Mouse (Mus musculus) frontal cortex, adult (tissue): Measurements from ENCODE around the gene Gm49321.

Source experiments
- ATAC-seq: cut with Nextera tagmentation; 2 replicates; pipeline ENCODE4 v1.9.2; 2017; ENCODE audit warnings: mild to moderate bottlenecking, moderate library complexity, mixed read lengths; ENCODE audit not compliant: low TSS enrichment

The Gm49321 gene

GRCm38 (mm10) chr12:73937353-73937752 is at the start of gene Gm49321:
TSS of gene Gm49321 (plus strand) at chr12:73937653.
- no peak for ATAC-seq

GRCm38 (mm10) chr12:73888003-73888783 is 49.3 kb upstream of the Gm49321 start:
- no peak for ATAC-seq

GRCm38 (mm10) chr12:73889571-73889970 is 47.9 kb upstream of the Gm49321 start:
- no peak for ATAC-seq

GRCm38 (mm10) chr12:73890086-73890485 is 47.4 kb upstream of the Gm49321 start:
- no peak for ATAC-seq

GRCm38 (mm10) chr12:73892616-73893015 is 44.8 kb upstream of the Gm49321 start:
- no peak for ATAC-seq

- no peak for ATAC-seq
Measured at GRCm38 (mm10) chr12:73894838-73895237, 42.6 kb upstream of the Gm49321 start.

GRCm38 (mm10) chr12:73895674-73896073 is 41.8 kb upstream of the Gm49321 start:
- ATAC-seq, result no peak

- ATAC-seq, result no peak
Measured at GRCm38 (mm10) chr12:73896471-73896870, 41.0 kb upstream of the Gm49321 start.

- ATAC-seq, result no peak
Measured at GRCm38 (mm10) chr12:73898281-73898680, 39.2 kb upstream of the Gm49321 start.

GRCm38 (mm10) chr12:73904133-73904934 is 33.1 kb upstream of the Gm49321 start:
- ATAC-seq, result no peak

GRCm38 (mm10) chr12:73905041-73905440 is 32.4 kb upstream of the Gm49321 start:
- no peak for ATAC-seq

- no peak for ATAC-seq
Measured at GRCm38 (mm10) chr12:73905555-73905954, 31.9 kb upstream of the Gm49321 start.

GRCm38 (mm10) chr12:73907079-73907672 is 30.3 kb upstream of the Gm49321 start:
- ATAC-seq, result peak; percentile 63

- peak; percentile 97 for ATAC-seq
Measured at GRCm38 (mm10) chr12:73907673-73908150, 29.7 kb upstream of the Gm49321 start.

- peak; percentile 48 for ATAC-seq
Measured at GRCm38 (mm10) chr12:73908274-73909012, 29.0 kb upstream of the Gm49321 start.

- ATAC-seq, result no peak
Measured at GRCm38 (mm10) chr12:73909013-73909575, 28.4 kb upstream of the Gm49321 start.

- no peak for ATAC-seq
Measured at GRCm38 (mm10) chr12:73918479-73918878, 19.0 kb upstream of the Gm49321 start.

- no peak for ATAC-seq
Measured at GRCm38 (mm10) chr12:73930266-73930665, 7.2 kb upstream of the Gm49321 start.

- ATAC-seq, result no peak
Measured at GRCm38 (mm10) chr12:73931274-73931673, 6.2 kb upstream of the Gm49321 start.

- ATAC-seq, result no peak
Measured at GRCm38 (mm10) chr12:73934528-73934927, 2.9 kb upstream of the Gm49321 start.

- ATAC-seq, result no peak
Measured at GRCm38 (mm10) chr12:73939542-73939941, 2.1 kb downstream of the Gm49321 start.
